Mouse (Mus musculus) right cerebral cortex, postnatal 25 days (tissue): ENCODE results near the gene 1700123O20Rik.
A peak's percentile ranks its signal among the peaks of the same experiment; 100 is the strongest.

Experiments
- DNase-seq: peaks from one replicate; pipeline ENCODE4 v3.0.0; 2022

The 1700123O20Rik gene

GRCm38 (mm10) chr14:54682396-54682795, 3.6 kb upstream of the 1700123O20Rik start:
- no peak for DNase-seq

- DNase-seq, result no peak
These were observed 545 bp upstream of the 1700123O20Rik start for GRCm38 (mm10) chr14:54685471-54685870.

DNA sequence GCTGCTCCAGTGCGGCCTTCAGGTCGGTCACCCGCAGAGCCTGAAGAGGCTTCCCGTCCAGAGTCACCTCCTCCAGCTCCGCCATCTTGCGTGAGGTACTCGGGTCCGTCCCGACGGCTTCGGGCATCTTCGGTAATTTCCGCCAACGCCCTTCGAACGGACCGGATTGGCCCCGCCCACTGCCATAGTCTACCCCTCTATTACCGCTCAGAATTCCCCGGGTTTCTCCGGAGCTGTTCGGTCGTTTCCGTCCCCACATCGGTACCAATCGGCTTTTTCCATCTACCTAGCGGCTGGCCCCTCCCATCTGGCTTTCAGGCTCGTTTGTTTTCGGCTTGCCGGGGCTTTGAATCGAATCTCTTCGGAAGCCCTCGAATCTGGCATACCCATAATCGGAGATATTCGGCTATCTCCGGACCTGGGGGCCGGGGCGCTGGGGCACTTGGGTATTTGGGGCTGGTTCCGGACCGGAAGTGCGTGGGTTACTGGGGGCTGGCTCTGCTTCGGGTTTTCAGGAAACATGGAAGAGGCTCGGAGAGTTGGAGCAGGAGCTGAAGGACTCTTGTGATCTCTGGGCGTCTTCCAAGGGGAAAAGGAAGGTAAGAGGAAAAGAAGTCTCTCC, 617 bp downstream of the 1700123O20Rik start, which contains the start of gene Acin1:
Gene Acin1 (minus strand): TSS at position 410 of the 622 bp plus-strand sequence.
- peak; percentile 100 for DNase-seq

GRCm38 (mm10) chr14:54687251-54687650, 1.2 kb downstream of the 1700123O20Rik start:
- no peak for DNase-seq

DNA sequence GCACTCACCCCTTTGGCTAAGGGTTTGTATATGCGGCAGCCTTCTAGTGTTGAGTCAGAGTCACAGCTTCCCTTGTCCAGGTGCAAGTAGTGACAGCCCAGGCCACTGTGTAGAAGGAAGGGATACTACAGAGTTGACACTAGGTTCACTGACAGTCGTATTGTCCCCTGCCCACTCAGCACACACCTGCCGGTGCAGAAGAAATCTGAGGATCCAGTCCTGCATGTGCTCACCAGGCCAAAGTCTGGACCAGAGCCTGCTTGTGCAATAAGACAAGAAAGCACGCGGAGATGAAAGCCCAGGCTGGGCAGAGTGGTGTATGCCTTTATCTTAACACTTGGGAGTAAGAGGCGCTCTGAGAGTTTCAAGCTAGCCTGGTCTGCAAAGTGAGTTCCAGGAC, 9.0 kb downstream of the 1700123O20Rik start:
- DNase-seq, result no peak

DNA sequence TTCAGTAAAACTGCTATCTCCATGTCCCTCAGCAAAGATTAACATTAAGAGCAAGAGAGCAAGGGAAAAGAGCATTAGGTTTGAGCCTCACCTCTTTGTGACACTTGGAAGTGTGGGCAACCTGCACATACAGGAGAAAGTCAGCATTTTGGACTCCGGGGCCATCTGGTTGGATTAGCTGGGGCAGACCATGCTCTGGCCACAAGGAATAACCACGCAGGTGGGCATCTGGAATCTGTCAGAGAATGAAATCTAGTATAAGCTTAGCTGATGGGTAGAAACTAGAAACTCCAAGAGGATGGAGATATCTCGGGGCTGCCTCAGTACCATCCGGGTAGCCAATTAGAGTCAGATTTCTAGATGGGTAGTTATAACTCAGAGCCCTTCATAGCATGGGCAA, 10.7 kb downstream of the 1700123O20Rik start:
- DNase-seq, result no peak

DNA sequence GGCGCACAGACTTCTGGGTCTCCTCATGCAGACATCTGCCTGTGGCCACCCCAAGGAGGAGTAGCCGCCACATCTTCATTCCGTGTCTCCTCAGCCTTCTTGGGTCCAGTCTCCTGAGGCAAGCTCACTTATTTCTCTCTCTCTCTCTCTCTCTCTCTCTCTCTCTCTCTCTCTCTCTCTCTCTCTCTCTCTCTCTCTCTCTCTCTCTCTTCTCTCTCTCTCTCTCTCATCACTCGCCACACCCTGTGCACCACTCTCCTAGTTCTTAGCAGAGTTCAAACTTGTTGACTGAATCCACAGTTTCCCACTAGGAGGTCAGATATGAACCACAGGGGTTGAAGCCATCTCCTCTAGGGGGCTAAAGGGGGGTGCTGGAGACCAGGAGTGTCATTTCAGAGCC, 12.7 kb downstream of the 1700123O20Rik start, which contains the start of gene Gm29776:
Gene Gm29776 (minus strand): TSS at position 101 of the 400 bp plus-strand sequence.
- DNase-seq, result no peak

GRCm38 (mm10) chr14:54699586-54699985, 13.6 kb downstream of the 1700123O20Rik start:
- no peak for DNase-seq

GRCm38 (mm10) chr14:54701298-54701697, 15.3 kb downstream of the 1700123O20Rik start:
- DNase-seq, result peak; percentile 46

- DNase-seq, result no peak
These were observed 17.2 kb downstream of the 1700123O20Rik start for GRCm38 (mm10) chr14:54703207-54703606.

GRCm38 (mm10) chr14:54705844-54706243, 19.8 kb downstream of the 1700123O20Rik start:
- DNase-seq, result no peak

- DNase-seq, result no peak
These were observed 20.7 kb downstream of the 1700123O20Rik start for GRCm38 (mm10) chr14:54706589-54707320.

- DNase-seq, result no peak
These were observed 23.0 kb downstream of the 1700123O20Rik start for GRCm38 (mm10) chr14:54709054-54709453.

GRCm38 (mm10) chr14:54712074-54712473, 26.1 kb downstream of the 1700123O20Rik start, which contains the start of gene Cebpe:
TSS of gene Cebpe (minus strand) at chr14:54712174.
- no peak for DNase-seq

GRCm38 (mm10) chr14:54712861-54713260, 26.8 kb downstream of the 1700123O20Rik start:
- no peak for DNase-seq

GRCm38 (mm10) chr14:54714121-54714520, 28.1 kb downstream of the 1700123O20Rik start:
- peak; percentile 71 for DNase-seq

DNA sequence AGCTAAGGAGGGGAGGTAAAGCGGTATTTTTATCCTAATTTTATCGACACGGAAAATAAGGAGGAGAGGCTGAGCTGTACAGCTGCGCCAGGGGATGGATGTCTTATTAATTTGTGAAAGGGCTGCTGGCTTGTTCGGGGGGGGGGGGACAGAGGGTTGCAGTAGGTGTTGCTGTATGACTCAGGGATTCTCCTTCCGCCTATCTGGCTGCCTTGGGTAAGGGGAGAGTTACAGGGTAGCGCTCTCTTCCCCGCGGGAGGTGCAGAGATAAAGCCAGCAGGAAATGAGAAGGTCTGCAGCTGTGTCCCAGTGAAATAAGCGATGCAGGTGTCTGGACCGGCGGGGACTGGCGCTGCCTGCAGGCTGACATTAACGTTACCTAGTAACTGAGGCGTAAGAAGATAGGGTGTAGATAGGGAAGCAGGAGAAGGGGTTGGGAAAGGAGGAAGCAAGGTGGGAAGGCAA, 28.6 kb downstream of the 1700123O20Rik start:
- peak; percentile 47 for DNase-seq

GRCm38 (mm10) chr14:54715402-54715801, 29.4 kb downstream of the 1700123O20Rik start:
- DNase-seq, result no peak

DNA sequence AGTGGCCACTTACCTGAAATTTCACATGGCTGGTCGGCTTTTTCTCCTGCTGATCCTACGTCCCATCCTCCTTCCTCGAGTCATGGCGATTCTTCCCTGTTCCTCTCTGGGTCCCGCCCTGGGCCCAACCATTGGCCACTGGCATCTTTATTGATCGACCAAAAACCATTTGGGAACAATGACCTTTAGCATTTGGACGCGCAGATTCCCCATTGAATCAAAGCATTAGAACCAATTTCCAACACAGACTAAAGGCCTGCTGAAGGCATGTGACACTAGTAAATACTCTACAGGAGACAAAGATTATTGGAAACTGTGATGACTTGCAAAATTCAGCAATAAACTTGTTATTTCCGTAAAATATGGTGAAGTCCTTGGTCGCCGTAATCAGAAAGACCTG, 34.0 kb downstream of the 1700123O20Rik start:
- DNase-seq, result no peak

GRCm38 (mm10) chr14:54720654-54721350, 34.8 kb downstream of the 1700123O20Rik start:
- DNase-seq, result no peak

DNA sequence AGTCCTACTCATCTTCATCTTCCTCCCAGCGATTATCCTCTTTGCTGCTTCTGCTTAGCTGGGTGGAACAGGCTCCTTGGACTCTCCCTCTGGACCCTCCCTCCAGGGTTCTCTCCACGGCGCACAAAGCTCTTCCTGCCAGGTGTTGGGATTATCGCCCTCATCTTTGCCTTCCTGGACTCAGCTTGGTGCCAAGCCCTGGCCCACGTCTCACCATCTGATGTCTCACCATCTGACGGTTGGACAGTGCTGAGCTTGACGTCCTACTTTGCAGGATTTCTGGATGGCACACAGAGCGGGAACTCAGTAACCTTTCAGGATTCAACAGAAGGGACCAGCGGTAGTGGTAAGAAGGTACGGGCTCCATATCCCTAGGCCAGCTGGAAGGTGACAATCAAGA, 35.7 kb downstream of the 1700123O20Rik start:
- DNase-seq, result no peak

GRCm38 (mm10) chr14:54724049-54724448, 38.0 kb downstream of the 1700123O20Rik start:
- no peak for DNase-seq

DNA sequence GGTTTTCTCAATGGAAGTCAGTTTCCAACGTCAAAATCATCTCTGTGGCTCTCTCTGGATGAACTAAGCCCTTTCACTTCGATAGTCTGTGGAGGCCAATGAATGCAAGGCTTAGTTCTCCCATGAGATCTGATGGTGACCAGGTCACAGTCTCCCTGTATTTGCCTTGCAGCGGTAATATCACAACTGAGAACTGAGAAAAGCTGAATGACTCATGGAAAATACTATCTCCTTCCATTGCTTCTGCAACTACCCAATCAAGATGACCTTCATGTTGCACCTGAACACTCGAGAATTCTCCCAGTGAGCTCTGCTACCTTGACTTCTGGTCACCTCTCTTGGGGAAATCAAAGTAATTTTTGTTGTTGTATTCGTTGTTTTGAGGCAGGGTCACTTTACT, 41.5 kb downstream of the 1700123O20Rik start:
- DNase-seq, result no peak
